Mouse (Mus musculus) liver, embryonic 13.5 days (tissue): ENCODE data around the gene Dyx1c1. TPM values are rescaled to one million over a fixed set of nuclear protein-coding genes. Genes with fewer than 3 reads are reported as not detected.

ENCODE experiments used
- ATAC-seq: fragments of 200-750 bp; cut with Nextera tagmentation; 2 replicates; pipeline ENCODE4 v1.8.0; 2017; ENCODE audit warnings: low read depth, mild to moderate bottlenecking, moderate number of reproducible peaks, moderate library complexity
- DNase-seq: peaks from one replicate; pipeline ENCODE4 v3.0.0; 2022
- H3K27ac ChIP-seq: fragments of 300-500 bp; sonication (generic); 2 replicates; pipeline ENCODE4 v1.5.1; 2015; ENCODE audit warnings: moderate library complexity, mild to moderate bottlenecking, inconsistent platforms
- H3K27me3 ChIP-seq: fragments of 300-500 bp; sonication (generic); 2 replicates; pipeline ENCODE4 v1.6.1; 2015; ENCODE audit warnings: mild to moderate bottlenecking, inconsistent platforms
- H3K36me3 ChIP-seq: fragments of 300-500 bp; sonication (generic); 2 replicates; pipeline ENCODE4 v1.6.1; 2015; ENCODE audit warnings: mild to moderate bottlenecking, inconsistent platforms
- H3K4me1 ChIP-seq: fragments of 300-500 bp; sonication (generic); replicated peaks from 2 replicates; pipeline ENCODE4 v1.6.1; 2015; ENCODE audit warnings: inconsistent platforms
- H3K4me2 ChIP-seq: fragments of 300-500 bp; sonication (generic); 2 replicates; pipeline ENCODE4 v1.6.1; 2015; ENCODE audit warnings: inconsistent platforms, mild to moderate bottlenecking, moderate library complexity
- H3K4me3 ChIP-seq: fragments of 300-500 bp; sonication (generic); replicated peaks from 2 replicates; pipeline ENCODE4 v1.5.1; 2015; ENCODE audit warnings: mild to moderate bottlenecking, inconsistent platforms
- H3K9ac ChIP-seq: fragments of 300-500 bp; sonication (generic); 2 replicates; pipeline ENCODE4 v1.6.1; 2015; ENCODE audit warnings: mild to moderate bottlenecking, inconsistent platforms
- H3K9me3 ChIP-seq: fragments of 300-500 bp; sonication (generic); replicated peaks from 2 replicates; pipeline ENCODE4 v1.6.1; 2016; ENCODE audit warnings: inconsistent platforms
- WGBS: fragments of 180-500 bp; shearing (Covaris S2); methylation state at CpG from one replicate; pipeline ENCODE4 v1.1.7; 2015; ENCODE audit not compliant: insufficient replicate concordance; 5-methylcytosine and 5-hydroxymethylcytosine counted together
- microRNA-seq: library from miRNA; unstranded; fragments of <30 nt; microRNA quantifications from one replicate; pipeline ENCODE4, GENCODE M21; 2016
- polyA plus RNA-seq: library from polyadenylated mRNA; unstranded; fragments of >200 nt; fragmentation: Nextera tagmentation; extraction: Ambion mirVana; gene quantifications from 2 replicates; pipeline ENCODE4 v1.2.1, GENCODE M21; 2015

The Dyx1c1 gene
- polyA plus RNA-seq, 1 experiment from 2014 or later = 0.31 TPM

- H3K4me3 ChIP-seq = no peak overlapping the region
- no peak for DNase-seq
Measured at GRCm38 (mm10) chr9:73002177-73002576, 43.6 kb downstream of the Dyx1c1 start.

GRCm38 (mm10) chr9:73004076-73004475 is 45.5 kb downstream of the Dyx1c1 start:
- no peak for ATAC-seq
- no peaks in the 10 kb centered on the region for H3K9me3 ChIP-seq
- H3K4me3 ChIP-seq = no peak overlapping the region
- no peak overlapping the region for H3K9ac ChIP-seq
- no peak overlapping the region for H3K4me2 ChIP-seq
- H3K27me3 ChIP-seq = no peaks in the 10 kb centered on the region
- no peak overlapping the region for H3K27ac ChIP-seq
- H3K36me3 ChIP-seq = peaks cover 3% of the 10 kb centered on the region; the same call in 1 of the 2 replicates
- 85% methylated on average over 8 of the region's 8 CpGs for WGBS
- 0 out of 2 replicates have a peak, but pooled peaks cover 2% of the 10 kb centered on the region for H3K4me1 ChIP-seq
- DNase-seq = no peak

More at GRCm38 (mm10) chr9:73002177-73002576, 43.6 kb downstream of the Dyx1c1 start:
- H3K9ac ChIP-seq = no peak overlapping the region
- no peaks in the 10 kb centered on the region for H3K9me3 ChIP-seq
- no peak for ATAC-seq
- no peak overlapping the region for H3K4me2 ChIP-seq
- H3K4me1 ChIP-seq = 0 out of 2 replicates have a peak, but pooled peaks cover 2% of the 10 kb centered on the region
- 63% methylated on average over 3 of the region's 3 CpGs for WGBS
- peaks cover 3% of the 10 kb centered on the region; the same call in 1 of the 2 replicates for H3K36me3 ChIP-seq
- H3K27me3 ChIP-seq = no peaks in the 10 kb centered on the region
- no peak overlapping the region for H3K27ac ChIP-seq

GRCm38 (mm10) chr9:73005106-73005505 is 46.5 kb downstream of the Dyx1c1 start:
- H3K9ac ChIP-seq = no peak overlapping the region
- H3K36me3 ChIP-seq = peaks cover 3% of the 10 kb centered on the region; the same call in 1 of the 2 replicates
- H3K9me3 ChIP-seq = no peaks in the 10 kb centered on the region
- H3K27me3 ChIP-seq = no peaks in the 10 kb centered on the region
- no peak overlapping the region for H3K4me2 ChIP-seq
- H3K4me1 ChIP-seq = 0 out of 2 replicates have a peak, but pooled peaks cover 2% of the 10 kb centered on the region
- WGBS = 73% methylated on average over 6 of the region's 6 CpGs
- no peak overlapping the region for H3K27ac ChIP-seq
- no peak overlapping the region for H3K4me3 ChIP-seq
- no peak for ATAC-seq
- DNase-seq = no peak

GRCm38 (mm10) chr9:73006175-73006574 is 47.6 kb downstream of the Dyx1c1 start:
- Histone ChIP-seq H3K9me3 (no peaks in the 10 kb centered on the region), H3K9ac (no peak overlapping the region), H3K4me3 (no peak overlapping the region), H3K27me3 (no peaks in the 10 kb centered on the region), H3K36me3 (peaks cover 3% of the 10 kb centered on the region; the same call in 1 of the 2 replicates), H3K27ac (no peak overlapping the region), H3K4me1 (0 out of 2 replicates have a peak, but pooled peaks cover 2% of the 10 kb centered on the region), H3K4me2 (no peak overlapping the region)
- ATAC-seq = no peak
- 87% methylated on average over 3 of the region's 3 CpGs for WGBS
- DNase-seq = no peak

- no peak overlapping the region for H3K9ac ChIP-seq
- no peak overlapping the region for H3K27ac ChIP-seq
- no peaks in the 10 kb centered on the region for H3K4me1 ChIP-seq
- H3K27me3 ChIP-seq = no peaks in the 10 kb centered on the region
- ATAC-seq (no peak), DNase-seq (no peak)
- no peaks in the 10 kb centered on the region for H3K9me3 ChIP-seq
- 34% methylated on average over 3 of the region's 3 CpGs for WGBS
- no peak overlapping the region for H3K4me2 ChIP-seq
- peaks cover 9% of the 10 kb centered on the region; the same call in 1 of the 2 replicates for H3K36me3 ChIP-seq
- H3K4me3 ChIP-seq = no peak overlapping the region
Measured at GRCm38 (mm10) chr9:73008384-73008783, 49.8 kb downstream of the Dyx1c1 start.

- no peak overlapping the region for H3K9ac ChIP-seq
- H3K27ac ChIP-seq = no peak overlapping the region
- 84% methylated on average over 4 of the region's 4 CpGs for WGBS
- peaks cover 38% of the 10 kb centered on the region for H3K36me3 ChIP-seq
- no peaks in the 10 kb centered on the region for H3K27me3 ChIP-seq
- no peak overlapping the region for H3K4me2 ChIP-seq
- ATAC-seq (no peak), DNase-seq (no peak)
- H3K9me3 ChIP-seq = no peaks in the 10 kb centered on the region
- no peak overlapping the region for H3K4me3 ChIP-seq
- H3K4me1 ChIP-seq = no peaks in the 10 kb centered on the region
Measured at GRCm38 (mm10) chr9:73012629-73013028, 54.0 kb downstream of the Dyx1c1 start.

- WGBS = 79% methylated on average over 13 of the region's 13 CpGs
Measured at GRCm38 (mm10) chr9:73014724-73015123, 56.1 kb downstream of the Dyx1c1 start.

GRCm38 (mm10) chr9:73019841-73020240 is 61.3 kb downstream of the Dyx1c1 start:
- Histone ChIP-seq H3K36me3 (peaks cover 44% of the 10 kb centered on the region), H3K27ac (no peak overlapping the region), H3K9ac (no peak overlapping the region), H3K4me1 (no peaks in the 10 kb centered on the region), H3K9me3 (no peaks in the 10 kb centered on the region), H3K4me3 (no peak overlapping the region), H3K4me2 (no peak overlapping the region), H3K27me3 (no peaks in the 10 kb centered on the region)
- ATAC-seq = no peak
- DNase-seq = no peak
- 79% methylated on average over 10 of the region's 10 CpGs for WGBS

More at GRCm38 (mm10) chr9:73014724-73015123, 56.1 kb downstream of the Dyx1c1 start:
- H3K4me3 ChIP-seq = no peak overlapping the region
- H3K36me3 ChIP-seq = peaks cover 45% of the 10 kb centered on the region
- H3K4me2 ChIP-seq = no peak overlapping the region
- DNase-seq = no peak
- H3K9me3 ChIP-seq = no peaks in the 10 kb centered on the region
- ATAC-seq = no peak
- H3K27ac ChIP-seq = no peak overlapping the region
- H3K27me3 ChIP-seq = no peaks in the 10 kb centered on the region
- no peaks in the 10 kb centered on the region for H3K4me1 ChIP-seq
- no peak overlapping the region for H3K9ac ChIP-seq

GRCm38 (mm10) chr9:73020566-73021097 is 62.0 kb downstream of the Dyx1c1 start:
- no peak for DNase-seq
- ATAC-seq = no peak
- no peak overlapping the region for H3K4me2 ChIP-seq
- H3K9me3 ChIP-seq = no peaks in the 10 kb centered on the region
- H3K27ac ChIP-seq = no peak overlapping the region
- WGBS = 81% methylated on average over 5 of the region's 5 CpGs
- H3K27me3 ChIP-seq = no peaks in the 10 kb centered on the region
- H3K36me3 ChIP-seq = peaks cover 41% of the 10 kb centered on the region
- H3K4me1 ChIP-seq = no peaks in the 10 kb centered on the region
- H3K4me3 ChIP-seq = no peak overlapping the region
- no peak overlapping the region for H3K9ac ChIP-seq

Small RNA genes within 50 kb of the gene (microRNA-seq; reads per million reads assigned to microRNA genes)
- not detected for gene Gm27353

Other genes with a start within 250 kb of the Dyx1c1 start
- gene Prtg, start 151.9 kb upstream of the Dyx1c1 start, polyA plus RNA-seq = 0.09 and 0.14 TPM in 2 replicates
- gene Pygo1, start 33.1 kb upstream of the Dyx1c1 start, polyA plus RNA-seq = 0.12 and 0.14 TPM in 2 replicates
- not detected in 2 replicates for gene Gm44503, start 67 bp downstream of the Dyx1c1 start, polyA plus RNA-seq
- gene Ccpg1os, start 26.6 kb downstream of the Dyx1c1 start, polyA plus RNA-seq = 2.7 and 4.0 TPM in 2 replicates
- gene Ccpg1, start 26.6 kb downstream of the Dyx1c1 start, polyA plus RNA-seq = 9.8 and 12.2 TPM in 2 replicates
- 4.5 and 6.2 TPM in 2 replicates for gene Pigb, start 81.6 kb downstream of the Dyx1c1 start, polyA plus RNA-seq
- gene Rab27a, start 86.1 kb downstream of the Dyx1c1 start, polyA plus RNA-seq = 4.5 and 4.9 TPM in 2 replicates
- 0.09 TPM in 1 of 2 replicates, not detected in the other for gene Khdc3, start 143.1 kb downstream of the Dyx1c1 start, polyA plus RNA-seq
- not detected in 2 replicates for gene Gm20509, start 143.7 kb downstream of the Dyx1c1 start, polyA plus RNA-seq
- gene Rsl24d1, start 154.6 kb downstream of the Dyx1c1 start, polyA plus RNA-seq = 78.9 and 89.4 TPM in 2 replicates